Mouse (Mus musculus) lung, adult 2 months (tissue): Measurements from ENCODE around the gene Gse1.

Experiments used
- CTCF ChIP-seq: fragments of 200-500 bp; IDR thresholded peaks from 2 replicates; pipeline ENCODE4 v1.5.1; 2011; ENCODE audit warnings: mild to moderate bottlenecking, low read length, control low read depth; ENCODE audit not compliant: insufficient read depth
- POLR2A ChIP-seq: fragments of 200-500 bp; IDR thresholded peaks from 2 replicates; pipeline ENCODE4 v1.6.1; 2011; ENCODE audit warnings: low read depth, mild to moderate bottlenecking, control low read depth, low read length, borderline replicate concordance; ENCODE audit errors: extremely low read depth

GRCm38 (mm10) chr8:120332379-120333229, 104.3 kb downstream of the Gse1 start:
- TF ChIP-seq POLR2A (no peak), CTCF (no peak; the same call in 1 of the 2 replicates)
